Mouse (Mus musculus) R1 (cell line): ENCODE measurements at regions not wholly inside any gene's neighbourhood (a gene's known extent, or its start where the extent isn't known, plus 50 kb on each side); places are given as distances from the start of the nearest gene placed in this dataset.

Source experiments
- DNase-seq: peaks from one replicate; pipeline ENCODE4 v3.0.0-alpha.2; 2018; ENCODE audit warnings: low read depth, low spot score

DNA sequence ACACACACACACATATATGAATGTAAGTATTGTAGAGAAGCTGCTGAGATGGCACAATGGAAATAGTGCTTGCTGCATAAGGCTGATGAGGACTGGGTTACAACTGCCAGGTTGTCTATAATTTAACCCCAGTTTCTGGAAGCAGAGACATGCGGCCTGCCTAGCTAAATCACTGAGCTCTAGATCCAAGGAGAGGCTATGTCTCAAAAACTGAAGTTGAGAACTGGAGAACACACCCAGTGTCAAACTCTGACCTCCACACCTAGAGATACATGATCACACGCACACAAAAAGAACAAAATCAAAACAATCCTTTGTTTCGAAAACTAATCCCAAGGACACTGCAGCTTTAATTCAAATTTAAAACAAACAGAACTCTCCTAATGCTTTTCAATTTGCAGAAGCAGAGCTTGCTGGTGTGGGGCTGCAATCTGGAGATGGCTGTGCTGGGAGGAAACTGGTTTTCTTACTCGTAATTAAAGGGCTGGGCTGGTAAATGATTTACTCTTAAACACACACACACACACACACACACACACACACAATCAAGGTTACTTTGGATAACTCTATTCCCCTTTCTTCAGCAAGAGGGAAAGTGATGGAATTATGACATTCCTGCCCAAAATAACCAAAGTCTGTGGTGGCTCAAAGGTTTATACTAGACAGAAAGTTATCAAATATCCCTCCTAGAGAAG, 299.3 kb upstream of the Cited2 start:
- DNase-seq: no peak

GRCm38 (mm10) chr10:17426197-17426596, 296.8 kb upstream of the Cited2 start:
- no peak for DNase-seq

DNA sequence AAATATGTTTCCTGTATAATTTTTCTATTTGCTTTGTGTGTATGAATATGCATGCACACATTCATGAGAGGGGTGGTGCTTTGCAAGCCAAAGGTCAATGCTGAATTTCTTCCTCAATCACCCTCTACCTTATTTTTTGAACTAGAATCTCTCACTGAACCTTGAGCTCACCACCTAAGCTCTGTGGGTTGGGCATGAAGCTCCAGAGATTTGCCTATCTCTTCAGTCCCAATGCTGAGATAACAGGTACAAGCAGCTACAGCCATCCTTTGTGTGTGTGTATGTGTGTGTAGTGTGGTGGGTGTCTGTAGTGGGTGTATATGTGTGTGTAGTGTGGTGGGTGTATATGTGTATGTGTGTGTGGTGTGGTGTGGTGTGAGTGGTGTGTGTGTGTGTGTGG, 295.7 kb upstream of the Cited2 start:
- no peak for DNase-seq

GRCm38 (mm10) chr10:17428315-17428714, 294.7 kb upstream of the Cited2 start:
- DNase-seq: no peak

DNA sequence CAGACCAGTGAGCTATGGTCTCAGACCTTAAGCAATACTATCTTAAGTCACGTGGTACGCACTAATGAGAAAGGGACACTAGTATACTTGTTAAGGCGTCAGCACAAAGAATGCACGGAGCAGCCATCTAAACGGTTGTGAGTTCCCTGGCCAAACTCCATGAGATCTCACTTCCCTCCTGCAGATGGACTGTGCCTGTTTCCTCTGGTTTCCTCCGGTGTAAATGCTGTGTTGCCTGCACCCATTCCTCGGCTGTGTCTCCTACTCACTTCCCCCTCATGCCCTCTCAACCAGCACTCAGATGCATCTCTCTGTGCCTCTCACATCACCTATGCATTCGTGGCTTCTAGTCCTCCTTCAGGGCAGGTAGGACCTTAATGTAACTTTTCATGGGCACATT, 291.9 kb upstream of the Cited2 start:
- no peak for DNase-seq

GRCm38 (mm10) chr10:17434098-17434497, 288.9 kb upstream of the Cited2 start:
- no peak for DNase-seq

DNA sequence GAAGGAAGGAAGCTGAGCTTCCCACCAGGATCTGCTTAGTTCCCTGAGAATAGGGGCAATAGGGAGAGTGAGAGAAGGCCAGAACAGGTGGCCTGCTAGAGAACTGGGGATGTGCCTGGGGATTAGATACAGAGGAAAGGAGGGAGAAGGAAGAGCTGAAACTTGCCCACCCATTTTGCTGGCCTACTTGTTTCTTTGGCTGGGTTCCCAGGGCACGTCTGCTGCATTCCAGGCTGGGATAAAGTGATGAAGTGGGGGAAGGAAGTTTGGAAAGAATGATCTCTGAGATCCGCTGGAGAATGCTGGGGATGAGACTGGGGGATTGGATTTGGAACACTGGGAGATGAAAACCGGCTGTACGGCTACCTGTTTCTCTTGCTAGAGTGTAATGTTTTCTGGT, 272.8 kb upstream of the Cited2 start:
- no peak for DNase-seq

GRCm38 (mm10) chr10:17470880-17471279, 252.1 kb upstream of the Cited2 start:
- no peak for DNase-seq

DNA sequence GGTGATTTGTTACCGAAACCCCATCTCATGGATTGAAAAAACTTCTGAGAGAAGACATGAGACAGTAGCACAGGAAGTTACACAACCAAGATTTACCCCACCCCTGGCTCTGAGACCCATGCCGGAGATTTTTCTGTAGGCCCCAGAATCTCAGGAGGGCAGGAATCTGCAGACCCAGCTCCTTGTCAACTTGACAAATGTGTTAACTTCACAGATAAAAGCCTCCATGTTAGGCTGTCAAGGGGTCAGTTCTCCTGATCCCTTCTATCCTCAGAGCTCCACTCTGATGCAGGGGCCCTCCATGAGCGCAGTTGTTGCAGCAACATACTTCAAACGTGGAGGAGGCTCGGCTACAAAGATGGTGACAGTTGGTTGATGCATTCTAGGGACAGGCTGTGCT, 250.5 kb upstream of the Cited2 start:
- no peak for DNase-seq

DNA sequence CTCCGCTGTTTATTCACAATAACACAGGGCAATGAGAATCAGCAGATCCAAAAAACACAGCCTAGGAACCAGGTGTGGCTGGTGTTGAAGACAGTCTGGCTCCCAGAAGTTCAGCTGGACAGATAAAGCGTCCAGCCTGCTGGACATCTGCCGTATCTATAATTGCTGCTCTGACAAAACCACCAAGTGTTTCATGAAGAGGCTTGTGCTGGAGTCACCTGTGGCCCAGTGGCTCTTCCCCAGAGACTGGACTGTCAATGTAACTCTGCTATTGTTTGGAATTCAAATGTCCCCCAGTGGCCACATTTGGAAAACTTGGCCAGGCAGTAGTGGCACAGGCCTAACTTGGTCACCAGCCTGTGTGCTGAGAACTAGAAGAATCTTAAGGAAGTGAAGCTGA, 247.0 kb upstream of the Cited2 start:
- DNase-seq: no peak

DNA sequence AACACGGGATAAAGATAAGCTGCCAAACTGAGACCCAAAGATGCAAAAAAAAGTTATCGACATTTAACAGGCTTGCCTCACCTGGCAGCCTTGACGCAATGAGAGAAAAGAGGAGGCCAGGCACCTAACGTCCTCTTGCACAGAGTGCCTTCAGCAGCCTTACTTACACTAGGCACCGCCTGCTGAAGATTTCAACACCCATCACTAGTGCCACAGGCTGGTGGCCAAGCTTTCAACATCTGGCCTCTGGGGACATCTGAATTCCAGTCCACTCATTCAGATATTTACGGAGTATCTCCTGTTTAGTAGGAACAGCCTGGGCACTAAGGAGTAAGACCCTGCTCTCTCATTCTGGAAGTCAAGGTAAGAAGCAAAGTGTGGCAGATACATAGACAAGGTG, 246.3 kb upstream of the Cited2 start:
- no peak for DNase-seq

- DNase-seq: peak; percentile 12
These were observed 244.0 kb upstream of the Cited2 start for GRCm38 (mm10) chr10:17478761-17479632.

DNA sequence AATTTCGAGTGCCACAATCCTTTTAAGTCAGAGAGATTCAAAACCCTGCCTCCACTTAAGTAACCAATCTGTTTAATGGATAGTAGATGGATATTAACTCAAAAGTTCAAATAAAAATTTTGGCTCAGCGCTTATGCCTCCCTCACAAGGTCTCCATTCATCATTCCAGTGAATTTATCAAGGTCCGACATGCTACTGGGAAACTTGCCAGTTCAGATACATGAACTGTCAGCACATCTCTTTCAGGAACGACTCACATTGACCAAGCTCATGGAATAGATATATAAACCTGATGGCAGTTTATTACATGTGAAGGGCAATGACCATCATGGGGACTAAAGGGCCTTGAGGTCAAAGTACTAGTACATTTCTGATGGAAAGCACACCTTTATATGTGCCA, 240.3 kb upstream of the Cited2 start:
- DNase-seq: no peak

- DNase-seq: no peak
These were observed 238.0 kb upstream of the Cited2 start for GRCm38 (mm10) chr10:17485049-17485449.

- DNase-seq: no peak
These were observed 237.5 kb upstream of the Cited2 start for GRCm38 (mm10) chr10:17485515-17485914.

GRCm38 (mm10) chr10:17486011-17486410, 237.0 kb upstream of the Cited2 start:
- DNase-seq: no peak

GRCm38 (mm10) chr10:17487460-17487859, 235.6 kb upstream of the Cited2 start:
- no peak for DNase-seq

- no peak for DNase-seq
These were observed 231.3 kb upstream of the Cited2 start for GRCm38 (mm10) chr10:17491611-17492305.

DNA sequence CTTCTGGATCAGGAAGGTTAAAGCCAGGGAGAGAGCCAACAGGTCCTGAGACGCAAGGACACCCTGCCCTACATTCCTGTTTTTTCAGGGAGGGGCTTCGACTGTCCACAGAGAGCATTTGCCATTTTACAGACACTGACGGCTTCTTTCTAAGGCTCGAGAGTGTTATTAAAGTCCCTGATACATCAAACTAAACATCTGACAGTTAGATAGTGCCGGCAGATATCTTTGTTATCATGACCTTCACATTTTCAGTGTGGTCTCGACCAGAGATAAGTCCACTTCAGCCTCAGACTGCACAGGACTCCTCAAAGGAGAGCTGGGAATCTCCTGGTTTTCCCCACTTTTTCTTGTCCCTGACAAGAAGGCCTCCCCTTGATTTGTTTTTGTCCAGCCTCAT, 229.9 kb upstream of the Cited2 start:
- no peak for DNase-seq

- DNase-seq: no peak
These were observed 226.2 kb upstream of the Cited2 start for GRCm38 (mm10) chr10:17496831-17497230.

DNA sequence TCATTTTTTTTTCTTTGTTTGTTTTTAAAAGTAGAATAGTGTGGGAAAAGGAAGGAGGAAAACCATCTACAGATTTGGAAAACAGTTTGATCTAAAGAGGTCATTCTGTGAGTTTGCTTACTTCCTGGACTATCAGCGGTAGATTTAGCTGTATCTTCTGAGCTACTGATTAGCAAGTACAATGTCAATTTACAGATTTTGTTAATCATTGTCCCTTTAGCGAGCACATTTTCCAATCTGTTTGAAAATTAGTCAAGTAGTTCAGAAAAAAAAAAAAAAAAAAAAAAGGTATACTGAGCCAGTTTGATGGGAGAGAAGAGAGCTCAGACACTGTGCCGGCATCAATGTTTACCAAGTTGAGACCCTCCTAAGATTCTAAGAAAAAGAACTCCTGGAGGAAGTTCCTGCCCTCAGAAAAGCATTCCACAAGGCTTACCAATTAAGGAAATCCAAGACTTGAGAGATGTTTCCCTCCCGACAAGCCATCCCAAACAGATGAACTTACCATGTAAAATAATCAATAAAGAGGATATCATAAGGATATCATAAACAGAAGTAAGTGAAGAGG, 212.3 kb upstream of the Cited2 start:
- DNase-seq: no peak

DNA sequence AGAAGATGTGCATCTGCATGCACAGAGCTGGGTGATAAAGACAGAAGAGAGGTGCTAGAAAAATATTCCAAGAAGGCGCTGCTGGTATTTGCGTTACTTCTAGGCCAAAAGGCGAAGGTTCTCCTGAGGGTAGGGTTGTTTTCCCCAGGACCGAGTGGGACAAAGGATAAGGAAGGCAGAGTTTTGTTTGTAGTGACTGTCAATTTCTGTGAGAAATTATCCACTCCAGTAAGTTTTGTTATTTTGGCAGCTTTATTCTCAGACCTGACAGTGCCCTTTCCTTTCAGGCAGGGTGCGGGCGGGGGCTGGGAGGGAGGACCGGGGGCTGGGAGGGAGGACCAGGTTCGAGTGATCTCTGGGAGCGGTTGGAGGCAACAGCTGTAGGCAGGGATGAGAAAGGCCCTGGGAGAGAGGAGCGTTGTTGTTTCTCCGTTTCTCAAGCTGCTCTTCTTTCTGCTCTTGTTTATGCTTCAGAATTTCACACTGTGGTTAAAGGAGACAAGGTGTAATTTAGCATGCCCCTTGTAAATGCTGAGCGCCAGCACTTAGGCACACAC, 211.2 kb upstream of the Cited2 start:
- peak; percentile 8 for DNase-seq
